Mouse (Mus musculus) MEL (cell line): ENCODE measurements around the gene Rpl36al. TPM values are rescaled to one million over a fixed set of nuclear protein-coding genes. Genes with fewer than 3 reads are reported as not detected.
A peak's percentile ranks its signal among the peaks of the same experiment; 100 is the strongest.

Source experiments
- DNase-seq: peaks from one replicate; pipeline ENCODE4 v3.0.0; 2011; ENCODE audit warnings: low read depth, low spot score
- H3K27ac ChIP-seq: 2 replicates; pipeline ENCODE4 v1.5.1; 2012; ENCODE audit warnings: low read depth, mild to moderate bottlenecking, control low read depth, low read length, moderate library complexity; ENCODE audit not compliant: control insufficient read depth
- H3K27me3 ChIP-seq, 2 experiments: fragments of 150-350 bp in 1 of 2; sonication (generic) in 1 of 2; 2 replicates each; pipeline ENCODE4 v1.6.1; 2012; ENCODE audit warnings: low read length in 2 of 2, mild to moderate bottlenecking in 2 of 2, improper control_type of control experiment in 1 of 2, moderate library complexity in 1 of 2; ENCODE audit not compliant: insufficient read depth in 2 of 2, control insufficient read depth in 1 of 2
- H3K36me3 ChIP-seq, 2 experiments: 2 replicates each; pipeline ENCODE4 v1.6.1; 2012 to 2014; ENCODE audit warnings: low read length in 2 of 2, improper control_type of control experiment in 1 of 2, inconsistent platforms in 1 of 2, mild to moderate bottlenecking in 1 of 2; ENCODE audit not compliant: insufficient read depth in 2 of 2, control insufficient read depth in 1 of 2
- H3K4me1 ChIP-seq, 2 experiments: fragments of 150-350 bp in 1 of 2; sonication (generic) in 1 of 2; 2 replicates each; pipeline ENCODE4 v1.6.1; 2012; ENCODE audit warnings: low read length in 2 of 2, improper control_type of control experiment in 1 of 2, mild to moderate bottlenecking in 1 of 2; ENCODE audit not compliant: insufficient read depth in 2 of 2, control insufficient read depth in 1 of 2
- H3K4me3 ChIP-seq, 2 experiments: fragments of 150-350 bp in 1 of 2; sonication (generic) in 1 of 2; 2 replicates each; pipeline ENCODE4 v1.5.1; 2012; ENCODE audit warnings: low read depth in 2 of 2, low read length in 2 of 2, mild to moderate bottlenecking in 2 of 2, moderate library complexity in 2 of 2, control low read depth in 1 of 2, improper control_type of control experiment in 1 of 2; ENCODE audit not compliant: control insufficient read depth in 1 of 2, insufficient read depth in 1 of 2
- H3K79me2 ChIP-seq: 2 replicates; pipeline ENCODE4 v1.6.1; 2012; ENCODE audit warnings: mild to moderate bottlenecking, low read length, moderate library complexity; ENCODE audit not compliant: control insufficient read depth, poor library complexity, insufficient read depth
- H3K9ac ChIP-seq: 2 replicates; pipeline ENCODE4 v1.6.1; 2012; ENCODE audit warnings: low read depth, mild to moderate bottlenecking, control low read depth, low read length, moderate library complexity; ENCODE audit not compliant: control insufficient read depth, poor library complexity, severe bottlenecking
- H3K9me3 ChIP-seq: fragments of 150-350 bp; sonication (generic); replicated peaks from 2 replicates; pipeline ENCODE4 v1.6.1; 2012; ENCODE audit warnings: mild to moderate bottlenecking, low read length, improper control_type of control experiment, moderate library complexity; ENCODE audit not compliant: insufficient read depth
- BHLHE40 ChIP-seq: IDR thresholded peaks from 2 replicates; pipeline ENCODE4 v1.6.1; 2012; ENCODE audit warnings: low read depth, mild to moderate bottlenecking, inconsistent platforms, low read length, improper control_type of control experiment, borderline replicate concordance
- CHD1 ChIP-seq: IDR thresholded peaks from 2 replicates; pipeline ENCODE4 v1.6.1; 2012; ENCODE audit warnings: low read depth, mild to moderate bottlenecking, inconsistent platforms, low read length, improper control_type of control experiment
- CTCF ChIP-seq, 3 experiments: IDR thresholded peaks in 2 of 3; conservative IDR thresholded peaks in 1 of 3; 2 replicates each; pipeline ENCODE4 v1.5.1; 2011 to 2012; ENCODE audit warnings: low read length in 3 of 3, low read depth in 2 of 3, mild to moderate bottlenecking in 2 of 3, improper control_type of control experiment in 1 of 3, inconsistent platforms in 1 of 3, mixed read lengths in 1 of 3, moderate library complexity in 1 of 3; ENCODE audit not compliant: control insufficient read depth in 1 of 3, insufficient read depth in 1 of 3, poor library complexity in 1 of 3, severe bottlenecking in 1 of 3
- EP300 ChIP-seq, 2 experiments: IDR thresholded peaks; 2 replicates each; pipeline ENCODE4 v1.6.1; 2011; ENCODE audit warnings: improper control_type of control experiment in 2 of 2, low read length in 2 of 2, low read depth in 1 of 2, mild to moderate bottlenecking in 1 of 2
- GABPA ChIP-seq: IDR thresholded peaks from 2 replicates; pipeline ENCODE4 v1.6.1; 2012; ENCODE audit warnings: low read depth, mild to moderate bottlenecking, inconsistent platforms, low read length, improper control_type of control experiment, moderate library complexity
- HCFC1 ChIP-seq: IDR thresholded peaks from 2 replicates; pipeline ENCODE4 v1.6.1; 2012; ENCODE audit warnings: low read depth, mild to moderate bottlenecking, inconsistent platforms, low read length, improper control_type of control experiment, moderate library complexity
- JUND ChIP-seq: IDR thresholded peaks from 2 replicates; pipeline ENCODE4 v1.6.1; 2011; ENCODE audit warnings: low read depth, mild to moderate bottlenecking, improper control_type of control experiment, low read length
- MAFK ChIP-seq: IDR thresholded peaks from 2 replicates; pipeline ENCODE4 v1.6.1; 2011; ENCODE audit warnings: low read depth, mild to moderate bottlenecking, low read length, improper control_type of control experiment, borderline replicate concordance
- MAX ChIP-seq: IDR thresholded peaks from 2 replicates; pipeline ENCODE4 v1.6.1; 2011; ENCODE audit warnings: low read length, improper control_type of control experiment
- MYB ChIP-seq: IDR thresholded peaks from 2 replicates; pipeline ENCODE4 v1.6.1; 2011; ENCODE audit warnings: mild to moderate bottlenecking, low read depth, low read length, improper control_type of control experiment
- POLR2AphosphoS5 ChIP-seq: IDR thresholded peaks from 2 replicates; pipeline ENCODE4 v1.6.1; 2012; ENCODE audit warnings: low read depth, borderline replicate concordance, mild to moderate bottlenecking, inconsistent platforms, low read length, moderate library complexity, mixed read lengths
- RAD21 ChIP-seq: IDR thresholded peaks from 2 replicates; pipeline ENCODE4 v1.6.1; 2011; ENCODE audit warnings: mild to moderate bottlenecking, low read depth, low read length, improper control_type of control experiment
- RCOR1 ChIP-seq: IDR thresholded peaks from 2 replicates; pipeline ENCODE4 v1.6.1; 2012; ENCODE audit warnings: low read depth, mild to moderate bottlenecking, inconsistent platforms, low read length, improper control_type of control experiment
- SIN3A ChIP-seq: IDR thresholded peaks from 2 replicates; pipeline ENCODE4 v1.6.1; 2012; ENCODE audit warnings: low read length, improper control_type of control experiment, inconsistent platforms
- SMC3 ChIP-seq: IDR thresholded peaks from 2 replicates; pipeline ENCODE4 v1.6.1; 2011; ENCODE audit warnings: low read depth, low read length, improper control_type of control experiment
- TAL1 ChIP-seq: IDR thresholded peaks from 2 replicates; pipeline ENCODE4 v1.6.1; 2012; ENCODE audit warnings: mild to moderate bottlenecking, inconsistent platforms, low read length, moderate library complexity, mixed read lengths
- TCF12 ChIP-seq: IDR thresholded peaks from 2 replicates; pipeline ENCODE4 v1.6.1; 2014; ENCODE audit warnings: low read depth, mild to moderate bottlenecking, inconsistent platforms, low read length, improper control_type of control experiment, moderate library complexity
- USF1 ChIP-seq: IDR thresholded peaks from 2 replicates; pipeline ENCODE4 v1.6.1; 2014; ENCODE audit warnings: low read depth, mild to moderate bottlenecking, inconsistent platforms, low read length, improper control_type of control experiment, moderate library complexity
- ZC3H11A ChIP-seq: IDR thresholded peaks from 2 replicates; pipeline ENCODE4 v1.6.1; 2012; ENCODE audit warnings: low read depth, mild to moderate bottlenecking, inconsistent platforms, low read length, improper control_type of control experiment
- ZKSCAN1 ChIP-seq: IDR thresholded peaks from 2 replicates; pipeline ENCODE4 v1.6.1; 2012; ENCODE audit warnings: low read depth, mild to moderate bottlenecking, inconsistent platforms, low read length, improper control_type of control experiment, moderate library complexity
- ZMIZ1 ChIP-seq: IDR thresholded peaks from 2 replicates; pipeline ENCODE4 v1.6.1; 2012; ENCODE audit warnings: low read depth, mild to moderate bottlenecking, inconsistent platforms, low read length, improper control_type of control experiment, moderate library complexity
- ZNF384 ChIP-seq: IDR thresholded peaks from 2 replicates; pipeline ENCODE4 v1.6.1; 2012; ENCODE audit warnings: low read depth, mild to moderate bottlenecking, inconsistent platforms, low read length, improper control_type of control experiment
- polyA plus RNA-seq, 2 experiments: library from polyadenylated mRNA; stranded (reverse) in 1 of 2; unstranded in 1 of 2; fragments of >175 nt in 1 of 2; fragments of >200 nt in 1 of 2; gene quantifications; 2 replicates each; pipeline versions ENCODE4 v1.2.1 to v1.2.4; 2012; ENCODE audit warnings: low replicate concordance in 2 of 2, low read depth in 1 of 2; ENCODE audit not compliant: insufficient read length in 2 of 2, insufficient read depth in 1 of 2, missing spikeins in 1 of 2
- total RNA-seq: library from RNA; depleted of rRNA; stranded (reverse); fragments of 300-350 nt; gene quantifications from 2 replicates; pipeline ENCODE4 v1.2.3, GENCODE M21; 2012

The Rpl36al gene
- total and polyA plus RNA-seq, 3 experiments = 696 to 1,318 TPM; not detected in 1

GRCm38 (mm10) chr12:69192637-69193036, 8.8 kb upstream of the Rpl36al start:
- TF ChIP-seq CHD1 = no peak
- TF ChIP-seq HCFC1 = no peak
- TF ChIP-seq JUND = no peak

GRCm38 (mm10) chr12:69191396-69191795, 7.5 kb upstream of the Rpl36al start:
- peaks cover 2 to 11% of the 10 kb centered on the region in 2 experiments for H3K4me1 ChIP-seq
- DNase-seq = no peak
- no peak overlapping the region for H3K27ac ChIP-seq
- no peak overlapping the region for H3K4me3 ChIP-seq
- TF ChIP-seq TCF12 (no peak), CHD1 (no peak), SMC3 (no peak), MYB (no peak), BHLHE40 (no peak), TAL1 (no peak), MAX (no peak), GABPA (no peak), USF1 (no peak), ZMIZ1 (no peak), ZKSCAN1 (no peak)
- H3K9me3 ChIP-seq = no peaks in the 10 kb centered on the region
- peaks cover 6 to 16% of the 10 kb centered on the region in 2 experiments for H3K36me3 ChIP-seq
- no peak overlapping the region for H3K9ac ChIP-seq
- peaks cover 35% of the 10 kb centered on the region for H3K79me2 ChIP-seq
- no peaks in the 10 kb centered on the region for H3K27me3 ChIP-seq

More at GRCm38 (mm10) chr12:69192637-69193036, 8.8 kb upstream of the Rpl36al start:
- H3K9me3 ChIP-seq = no peaks in the 10 kb centered on the region
- H3K27ac ChIP-seq = no peak overlapping the region
- no peak overlapping the region for H3K9ac ChIP-seq
- DNase-seq = no peak
- H3K79me2 ChIP-seq = peaks cover 38% of the 10 kb centered on the region
- no peak overlapping the region for H3K4me3 ChIP-seq
- H3K36me3 ChIP-seq = peaks cover 6 to 9% of the 10 kb centered on the region in 2 experiments
- no peaks in the 10 kb centered on the region for H3K27me3 ChIP-seq
- H3K4me1 ChIP-seq = peaks cover 2 to 5% of the 10 kb centered on the region in 2 experiments

GRCm38 (mm10) chr12:69190522-69190921, 6.6 kb upstream of the Rpl36al start:
- no peak overlapping the region for H3K9ac ChIP-seq
- DNase-seq = peak; percentile 41
- H3K27ac ChIP-seq = no peak overlapping the region
- H3K4me3 ChIP-seq = no peak overlapping the region
- H3K27me3 ChIP-seq = no peaks in the 10 kb centered on the region
- peaks cover 6 to 22% of the 10 kb centered on the region in 2 experiments for H3K36me3 ChIP-seq
- peak in 2 of 3 experiments; percentile 21 to 51; a peak in 3 of 6 replicates for TF ChIP-seq CTCF (IDR thresholded peaks at IDR 0.05 in 2 of 3, conservative IDR thresholded peaks at IDR 0.05 in 1 of 3; ENCODE audit: control insufficient read depth in 1 of 3, insufficient read depth in 1 of 3, low read depth in 2 of 3, low read length in 3 of 3, poor library complexity in 1 of 3, severe bottlenecking in 1 of 3)
- peak; percentile 80 for TF ChIP-seq ZNF384
- no peak for TF ChIP-seq POLR2AphosphoS5
- 0 out of 2 replicates have a peak, but pooled peaks have one; percentile 28 for TF ChIP-seq HCFC1
- peak; percentile 22; the same call in 1 of the 2 replicates for TF ChIP-seq SMC3
- no peak for TF ChIP-seq RCOR1
- TF ChIP-seq EP300 (IDR thresholded peaks at IDR 0.05; ENCODE audit: low read depth in 1 of 2, low read length in 2 of 2) = no peak
- peak; percentile 29 for TF ChIP-seq RAD21
- TF ChIP-seq MAFK = no peak
- TF ChIP-seq SIN3A = peak; percentile 44; the same call in 1 of the 2 replicates
- 0 out of 2 replicates have a peak, but pooled peaks have one; percentile 19 for TF ChIP-seq ZC3H11A
- no peaks in the 10 kb centered on the region for H3K9me3 ChIP-seq
- peaks cover 30% of the 10 kb centered on the region for H3K79me2 ChIP-seq
- H3K4me1 ChIP-seq = peaks cover 6 to 12% of the 10 kb centered on the region in 2 experiments
